Mouse (Mus musculus) neural tube, embryonic 13.5 days (tissue): Measurements from ENCODE around the gene Lrmda. TPM values are rescaled to one million over a fixed set of nuclear protein-coding genes. Genes with fewer than 3 reads are reported as not detected.
"Not testable (repeated sequence)": the region's sequence is repeated elsewhere in the genome, so short reads cannot be mapped to it uniquely, and the experiment has no call there.

Source experiments
- ATAC-seq: fragments of 200-750 bp; cut with Nextera tagmentation; 2 replicates; pipeline ENCODE4 v1.8.0; 2017; ENCODE audit warnings: low read depth, mild to moderate bottlenecking, moderate TSS enrichment, moderate library complexity
- H3K27ac ChIP-seq: fragments of 300-500 bp; sonication (generic); replicated peaks from 2 replicates; pipeline ENCODE4 v1.5.1; 2015; ENCODE audit warnings: moderate library complexity, mild to moderate bottlenecking, inconsistent platforms
- H3K27me3 ChIP-seq: fragments of 300-500 bp; sonication (generic); 2 replicates; pipeline ENCODE4 v1.6.1; 2015; ENCODE audit warnings: mild to moderate bottlenecking, inconsistent platforms
- H3K36me3 ChIP-seq: fragments of 300-500 bp; sonication (generic); 2 replicates; pipeline ENCODE4 v1.6.1; 2015; ENCODE audit warnings: mild to moderate bottlenecking, inconsistent platforms
- H3K4me1 ChIP-seq: fragments of 300-500 bp; sonication (generic); replicated peaks from 2 replicates; pipeline ENCODE4 v1.6.1; 2015; ENCODE audit warnings: inconsistent platforms
- H3K4me2 ChIP-seq: fragments of 300-500 bp; sonication (generic); 2 replicates; pipeline ENCODE4 v1.6.1; 2015; ENCODE audit warnings: inconsistent platforms, mild to moderate bottlenecking, moderate library complexity
- H3K4me3 ChIP-seq: fragments of 300-500 bp; sonication (generic); 2 replicates; pipeline ENCODE4 v1.5.1; 2015; ENCODE audit warnings: mild to moderate bottlenecking, inconsistent platforms
- H3K9ac ChIP-seq: fragments of 300-500 bp; sonication (generic); 2 replicates; pipeline ENCODE4 v1.6.1; 2015; ENCODE audit warnings: moderate library complexity, mild to moderate bottlenecking, inconsistent platforms
- H3K9me3 ChIP-seq: fragments of 300-500 bp; sonication (generic); 2 replicates; pipeline ENCODE4 v1.6.1; 2016; ENCODE audit warnings: inconsistent platforms
- WGBS: fragments of 180-500 bp; shearing (Covaris S2); methylation state at CpG from one replicate; pipeline ENCODE4 v1.1.7; 2015; 5-methylcytosine and 5-hydroxymethylcytosine counted together
- polyA plus RNA-seq: library from polyadenylated mRNA; unstranded; fragments of >200 nt; fragmentation: Nextera tagmentation; extraction: Ambion mirVana; gene quantifications from 2 replicates; pipeline ENCODE4 v1.2.1, GENCODE M21; 2015

Gene Lrmda
- polyA plus RNA-seq, 1 experiment from 2014 or later = not detected

- no peaks in the 10 kb centered on the region for H3K36me3 ChIP-seq
- no peak overlapping the region for H3K4me2 ChIP-seq
- no peak overlapping the region for H3K4me3 ChIP-seq
- H3K27me3 ChIP-seq = no peaks in the 10 kb centered on the region; the same call in 1 of the 2 replicates
- H3K9ac ChIP-seq = no peak overlapping the region
- no peaks in the 10 kb centered on the region for H3K9me3 ChIP-seq
- WGBS = 20% methylated on average over 2 of the region's 2 CpGs
- no peak overlapping the region for H3K27ac ChIP-seq
- no peak for ATAC-seq
- peaks cover 16% of the 10 kb centered on the region for H3K4me1 ChIP-seq
Observed at GRCm38 (mm10) chr14:22759216-22759615, 739.7 kb downstream of the Lrmda start.

- Histone ChIP-seq H3K4me1 (peaks cover 16% of the 10 kb centered on the region), H3K9ac (no peak overlapping the region), H3K4me2 (no peak overlapping the region), H3K36me3 (no peaks in the 10 kb centered on the region), H3K9me3 (no peaks in the 10 kb centered on the region), H3K4me3 (no peak overlapping the region), H3K27me3 (no peaks in the 10 kb centered on the region; the same call in 1 of the 2 replicates), H3K27ac (no peak overlapping the region; the same call in 1 of the 2 replicates)
- ATAC-seq = no peak
Observed at GRCm38 (mm10) chr14:22759673-22760072, 740.2 kb downstream of the Lrmda start.

- Histone ChIP-seq H3K27ac (no peak overlapping the region), H3K4me1 (peaks cover 16% of the 10 kb centered on the region), H3K4me2 (no peak overlapping the region), H3K36me3 (no peaks in the 10 kb centered on the region), H3K9me3 (no peaks in the 10 kb centered on the region), H3K4me3 (no peak overlapping the region), H3K9ac (no peak overlapping the region), H3K27me3 (peaks cover 4% of the 10 kb centered on the region)
- no peak for ATAC-seq
- 27% methylated on average over 7 of the region's 7 CpGs for WGBS
Observed at GRCm38 (mm10) chr14:22760241-22761039, 740.9 kb downstream of the Lrmda start.

GRCm38 (mm10) chr14:22781709-22782108 is 762.2 kb downstream of the Lrmda start:
- H3K9me3 ChIP-seq = no peaks in the 10 kb centered on the region
- H3K27ac ChIP-seq = no peak overlapping the region
- H3K4me1 ChIP-seq = peaks cover 26% of the 10 kb centered on the region
- no peaks in the 10 kb centered on the region for H3K36me3 ChIP-seq
- H3K27me3 ChIP-seq = 0 out of 2 replicates have a peak, but pooled peaks cover 3% of the 10 kb centered on the region
- H3K4me2 ChIP-seq = no peak overlapping the region
- ATAC-seq = no peak
- 86% methylated on average over 2 of the region's 2 CpGs for WGBS
- H3K4me3 ChIP-seq = no peak overlapping the region
- no peak overlapping the region for H3K9ac ChIP-seq

- Histone ChIP-seq H3K9me3 (no peaks in the 10 kb centered on the region), H3K27me3 (0 out of 2 replicates have a peak, but pooled peaks cover 3% of the 10 kb centered on the region), H3K4me1 (peaks cover 26% of the 10 kb centered on the region), H3K27ac (no peak overlapping the region), H3K4me2 (no peak overlapping the region), H3K4me3 (no peak overlapping the region), H3K36me3 (no peaks in the 10 kb centered on the region), H3K9ac (no peak overlapping the region)
- no peak for ATAC-seq
- 19% methylated on average over 2 of the region's 2 CpGs for WGBS
Observed at GRCm38 (mm10) chr14:22782365-22782764, 762.9 kb downstream of the Lrmda start.

- ATAC-seq = peak; percentile 92
- peaks cover 26% of the 10 kb centered on the region for H3K4me1 ChIP-seq
- peak overlapping the region; percentile 42 for H3K9ac ChIP-seq
- H3K27me3 ChIP-seq = 0 out of 2 replicates have a peak, but pooled peaks cover 3% of the 10 kb centered on the region
- no peak overlapping the region for H3K4me3 ChIP-seq
- H3K4me2 ChIP-seq = peak overlapping the region; percentile 14
- H3K27ac ChIP-seq = peak overlapping the region; percentile 86
- no peaks in the 10 kb centered on the region for H3K9me3 ChIP-seq
- H3K36me3 ChIP-seq = no peaks in the 10 kb centered on the region
- 8% methylated on average over 15 of the region's 15 CpGs for WGBS
Observed at GRCm38 (mm10) chr14:22783211-22784161, 764.0 kb downstream of the Lrmda start.

- no peak for ATAC-seq
- Histone ChIP-seq H3K4me2 (no peak overlapping the region), H3K9ac (no peak overlapping the region), H3K9me3 (no peaks in the 10 kb centered on the region), H3K4me3 (no peak overlapping the region), H3K27me3 (no peaks in the 10 kb centered on the region; the same call in 1 of the 2 replicates), H3K27ac (no peak overlapping the region), H3K36me3 (no peaks in the 10 kb centered on the region), H3K4me1 (peaks cover 5% of the 10 kb centered on the region; the same call in 1 of the 2 replicates)
- 77% methylated on average over 4 of the region's 4 CpGs for WGBS
Observed at GRCm38 (mm10) chr14:22800020-22800419, 780.5 kb downstream of the Lrmda start.

GRCm38 (mm10) chr14:22800871-22801636 is 781.5 kb downstream of the Lrmda start:
- Histone ChIP-seq H3K27ac (no peak overlapping the region), H3K4me1 (peaks cover 13% of the 10 kb centered on the region), H3K36me3 (no peaks in the 10 kb centered on the region), H3K27me3 (no peaks in the 10 kb centered on the region; the same call in 1 of the 2 replicates), H3K9me3 (no peaks in the 10 kb centered on the region), H3K4me2 (no peak overlapping the region), H3K9ac (no peak overlapping the region), H3K4me3 (no peak overlapping the region)
- no peak for ATAC-seq
- WGBS = 64% methylated on average over 13 of the region's 13 CpGs

- H3K27ac ChIP-seq, H3K9me3 ChIP-seq, H3K4me2 ChIP-seq, H3K36me3 ChIP-seq, H3K27me3 ChIP-seq, ATAC-seq, H3K9ac ChIP-seq, H3K4me3 ChIP-seq: not testable (repeated sequence)
- peaks cover 19% of the 10 kb centered on the region for H3K4me1 ChIP-seq
- WGBS = 80% methylated on average over 4 of the region's 4 CpGs
Observed at GRCm38 (mm10) chr14:22801714-22802113, 782.2 kb downstream of the Lrmda start.

GRCm38 (mm10) chr14:22807324-22807723 is 787.8 kb downstream of the Lrmda start:
- H3K9me3 ChIP-seq = no peaks in the 10 kb centered on the region
- H3K4me1 ChIP-seq = peaks cover 37% of the 10 kb centered on the region
- H3K4me2 ChIP-seq = peak overlapping the region; percentile 52
- H3K27ac ChIP-seq = 0 out of 2 replicates have a peak overlapping the region, but pooled peaks have one; percentile 25
- H3K36me3 ChIP-seq = no peaks in the 10 kb centered on the region
- H3K27me3 ChIP-seq = peaks cover 12% of the 10 kb centered on the region
- H3K9ac ChIP-seq = no peak overlapping the region
- WGBS = 2% methylated on average over 3 of the region's 3 CpGs
- ATAC-seq = no peak
- no peak overlapping the region for H3K4me3 ChIP-seq

- Histone ChIP-seq H3K4me1 (peaks cover 40% of the 10 kb centered on the region), H3K4me3 (peak overlapping the region; percentile 20), H3K36me3 (no peaks in the 10 kb centered on the region), H3K9me3 (no peaks in the 10 kb centered on the region), H3K4me2 (peak overlapping the region; percentile 52), H3K9ac (peak overlapping the region; percentile 52; the same call in 1 of the 2 replicates), H3K27ac (peak overlapping the region; percentile 25), H3K27me3 (peaks cover 12% of the 10 kb centered on the region)
- peak; percentile 92 for ATAC-seq
- WGBS = 1% methylated on average over 20 of the region's 20 CpGs
Observed at GRCm38 (mm10) chr14:22807726-22808594, 788.4 kb downstream of the Lrmda start.
